Mouse (Mus musculus) intestine, postnatal 0 days (tissue): ENCODE data around the gene Gm4187. TPM values are rescaled to one million over a fixed set of nuclear protein-coding genes. Genes with fewer than 3 reads are reported as not detected.
"Not testable (repeated sequence)": the region's sequence is repeated elsewhere in the genome, so short reads cannot be mapped to it uniquely, and the experiment has no call there.

Experiments used
- ATAC-seq: fragments of 200-750 bp; cut with Nextera tagmentation; 2 replicates; pipeline ENCODE4 v1.8.0; 2017; ENCODE audit warnings: mild to moderate bottlenecking, moderate TSS enrichment, moderate library complexity
- H3K27ac ChIP-seq: fragments of 300-500 bp; sonication (generic); 2 replicates; pipeline ENCODE4 v1.5.1; 2014; ENCODE audit warnings: mild to moderate bottlenecking, low read depth, low read length, moderate library complexity
- H3K27me3 ChIP-seq: fragments of 300-500 bp; sonication (generic); replicated peaks from 2 replicates; pipeline ENCODE4 v1.6.1; 2014; ENCODE audit warnings: low read length, mixed read lengths; ENCODE audit not compliant: control insufficient read depth, insufficient read depth
- H3K36me3 ChIP-seq: fragments of 300-500 bp; sonication (generic); 2 replicates; pipeline ENCODE4 v1.6.1; 2014; ENCODE audit warnings: mild to moderate bottlenecking, moderate library complexity; ENCODE audit not compliant: control insufficient read depth, insufficient read depth
- H3K4me1 ChIP-seq: fragments of 300-500 bp; sonication (generic); replicated peaks from 2 replicates; pipeline ENCODE4 v1.6.1; 2014; ENCODE audit warnings: antibody characterized with exemption, low read length, mixed read lengths; ENCODE audit not compliant: control insufficient read depth, insufficient read depth
- H3K4me2 ChIP-seq: fragments of 300-500 bp; sonication (generic); replicated peaks from 2 replicates; pipeline ENCODE4 v1.6.1; 2014; ENCODE audit warnings: low read depth, mild to moderate bottlenecking, moderate library complexity
- H3K4me3 ChIP-seq: fragments of 300-500 bp; sonication (generic); 2 replicates; pipeline ENCODE4 v1.5.1; 2014; ENCODE audit warnings: low read depth, low read length
- H3K9ac ChIP-seq: fragments of 300-500 bp; sonication (generic); 2 replicates; pipeline ENCODE4 v1.6.1; 2014; ENCODE audit warnings: mild to moderate bottlenecking, low read depth, low read length
- H3K9me3 ChIP-seq: fragments of 300-500 bp; sonication (generic); 2 replicates; pipeline ENCODE4 v1.6.1; 2016; ENCODE audit warnings: mixed run types; ENCODE audit not compliant: control insufficient read depth
- WGBS: fragments of 180-500 bp; shearing (Covaris S2); extraction: QIAGEN DNeasy Blood & Tissue Kit; methylation state at CpG from one replicate; pipeline ENCODE4 v1.1.7; 2014; 5-methylcytosine and 5-hydroxymethylcytosine counted together
- polyA plus RNA-seq: library from polyadenylated mRNA; unstranded; fragments of >200 nt; fragmentation: Nextera tagmentation; extraction: Ambion mirVana; gene quantifications from 2 replicates; pipeline ENCODE4 v1.2.1, GENCODE M21; 2015

The Gm4187 gene
- polyA plus RNA-seq, result not detected in 2 replicates

- not testable (repeated sequence) for H3K4me2 ChIP-seq, H3K4me3 ChIP-seq, ATAC-seq, H3K9ac ChIP-seq, H3K4me1 ChIP-seq, H3K9me3 ChIP-seq, H3K27ac ChIP-seq, H3K27me3 ChIP-seq, H3K36me3 ChIP-seq
- no CpG with 5 or more reads among the region's 2 CpGs for WGBS
Observed at GRCm38 (mm10) chr7:22329617-22330016, at the start of gene Gm4187. Gm4187 (minus strand) TSS chr7:22329717.

DNA sequence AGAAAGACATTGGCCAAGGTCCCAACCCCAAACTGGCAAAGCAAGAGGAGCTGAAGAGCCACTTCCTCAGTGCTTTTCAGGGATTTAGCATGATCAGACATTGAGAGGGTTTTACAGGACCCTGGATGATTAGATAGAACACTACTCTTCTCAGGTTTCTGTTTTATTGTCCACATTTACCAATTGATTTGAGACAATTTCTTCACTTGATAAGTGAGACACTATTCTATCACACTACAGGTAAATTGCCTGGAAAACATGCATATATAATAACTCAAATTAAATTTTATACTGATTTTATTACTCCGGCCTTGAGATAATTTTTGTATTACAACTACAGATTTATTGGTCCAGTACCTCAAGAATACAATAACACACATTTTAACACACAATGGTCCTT is 41.4 kb upstream of the Gm4187 start, which contains the start of gene Gm8660:
TSS of gene Gm8660 (minus strand) at position 101 of the 400 bp plus-strand sequence.
- H3K9ac ChIP-seq, H3K4me3 ChIP-seq, ATAC-seq, H3K36me3 ChIP-seq, H3K27ac ChIP-seq, H3K4me1 ChIP-seq, H3K9me3 ChIP-seq, H3K27me3 ChIP-seq, H3K4me2 ChIP-seq: not testable (repeated sequence)
- no CpG with 5 or more reads among the region's 1 CpGs for WGBS

Other genes with a start within 250 kb of the Gm4187 start
- gene Gm16451, start 211.5 kb downstream of the Gm4187 start, polyA plus RNA-seq, result not detected in 2 replicates
- not detected in 2 replicates for gene Gm10666, start 195.0 kb downstream of the Gm4187 start, polyA plus RNA-seq
- gene Vmn1r142, start 165.7 kb downstream of the Gm4187 start, polyA plus RNA-seq, result not detected in 2 replicates
- not detected in 2 replicates for gene Vmn1r143, start 140.3 kb downstream of the Gm4187 start, polyA plus RNA-seq
- gene Gm8653, start 128.5 kb downstream of the Gm4187 start, polyA plus RNA-seq, result not detected in 2 replicates
- not detected in 2 replicates for gene Gm8453, start 100.2 kb downstream of the Gm4187 start, polyA plus RNA-seq
- not detected in 2 replicates for gene Gm8660, start 41.3 kb upstream of the Gm4187 start, polyA plus RNA-seq
- gene Vmn1r148, start 83.9 kb upstream of the Gm4187 start, polyA plus RNA-seq, result not detected in 2 replicates
- not detected in 2 replicates for gene Vmn1r149, start 108.5 kb upstream of the Gm4187 start, polyA plus RNA-seq
- not detected in 2 replicates for gene Gm10665, start 134.4 kb upstream of the Gm4187 start, polyA plus RNA-seq
- gene Vmn1r151, start 170.0 kb upstream of the Gm4187 start, polyA plus RNA-seq, result not detected in 2 replicates
- gene Vmn1r152, start 193.2 kb upstream of the Gm4187 start, polyA plus RNA-seq, result not detected in 2 replicates
- not detected in 2 replicates for gene Gm8677, start 205.2 kb upstream of the Gm4187 start, polyA plus RNA-seq
- not detected in 2 replicates for gene Gm4201, start 235.6 kb upstream of the Gm4187 start, polyA plus RNA-seq